Mouse (Mus musculus) adrenal gland, postnatal 14 days (tissue): ENCODE measurements at regions not wholly inside any gene's neighbourhood (a gene's known extent, or its start where the extent isn't known, plus 50 kb on each side); places are given as distances from the start of the nearest gene placed in this dataset.
A peak's percentile ranks its signal among the peaks of the same experiment; 100 is the strongest.

Experiments
- DNase-seq: peaks from one replicate; pipeline ENCODE4 v3.0.0; 2021; ENCODE audit warnings: mixed read lengths

DNA sequence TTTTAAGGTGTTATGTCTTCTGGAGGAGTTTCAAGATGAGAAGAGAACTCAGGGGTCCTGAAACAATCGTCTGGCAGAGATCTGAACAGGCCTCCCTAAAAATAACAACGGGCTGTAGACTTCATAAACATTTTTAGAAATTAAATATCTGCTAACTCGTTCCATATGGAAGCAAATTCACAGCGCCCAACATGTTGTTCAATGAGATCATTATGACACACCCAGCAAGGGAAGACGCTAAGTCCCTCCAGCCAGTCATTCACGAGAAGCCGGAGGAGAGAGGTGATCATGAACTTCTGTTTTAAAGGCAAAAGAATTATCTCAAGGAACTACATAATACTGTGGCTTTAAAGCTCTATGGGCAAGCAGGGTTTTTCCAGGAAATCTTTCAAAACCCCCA lies 334.8 kb downstream of the Efna5 start:
- DNase-seq, result no peak

DNA sequence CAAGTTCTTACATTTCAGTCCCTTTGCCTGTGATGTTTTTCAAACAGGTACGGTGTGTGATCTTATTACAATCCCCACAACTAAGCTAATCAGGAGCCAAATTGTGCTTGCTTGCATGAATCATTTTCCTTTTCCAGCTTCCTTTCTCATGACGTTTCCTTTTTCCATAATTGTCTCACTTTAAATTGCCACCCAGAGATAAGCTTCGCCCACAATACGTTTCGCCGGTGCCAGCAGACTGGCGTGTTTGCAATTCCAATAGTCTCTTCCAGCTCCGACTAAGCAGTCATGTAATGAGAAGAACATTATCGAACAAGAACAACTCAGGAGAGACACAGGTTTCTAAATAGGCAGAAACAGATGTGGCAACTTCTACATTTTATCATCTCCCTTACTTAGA lies 335.8 kb downstream of the Efna5 start:
- DNase-seq, result no peak

DNA sequence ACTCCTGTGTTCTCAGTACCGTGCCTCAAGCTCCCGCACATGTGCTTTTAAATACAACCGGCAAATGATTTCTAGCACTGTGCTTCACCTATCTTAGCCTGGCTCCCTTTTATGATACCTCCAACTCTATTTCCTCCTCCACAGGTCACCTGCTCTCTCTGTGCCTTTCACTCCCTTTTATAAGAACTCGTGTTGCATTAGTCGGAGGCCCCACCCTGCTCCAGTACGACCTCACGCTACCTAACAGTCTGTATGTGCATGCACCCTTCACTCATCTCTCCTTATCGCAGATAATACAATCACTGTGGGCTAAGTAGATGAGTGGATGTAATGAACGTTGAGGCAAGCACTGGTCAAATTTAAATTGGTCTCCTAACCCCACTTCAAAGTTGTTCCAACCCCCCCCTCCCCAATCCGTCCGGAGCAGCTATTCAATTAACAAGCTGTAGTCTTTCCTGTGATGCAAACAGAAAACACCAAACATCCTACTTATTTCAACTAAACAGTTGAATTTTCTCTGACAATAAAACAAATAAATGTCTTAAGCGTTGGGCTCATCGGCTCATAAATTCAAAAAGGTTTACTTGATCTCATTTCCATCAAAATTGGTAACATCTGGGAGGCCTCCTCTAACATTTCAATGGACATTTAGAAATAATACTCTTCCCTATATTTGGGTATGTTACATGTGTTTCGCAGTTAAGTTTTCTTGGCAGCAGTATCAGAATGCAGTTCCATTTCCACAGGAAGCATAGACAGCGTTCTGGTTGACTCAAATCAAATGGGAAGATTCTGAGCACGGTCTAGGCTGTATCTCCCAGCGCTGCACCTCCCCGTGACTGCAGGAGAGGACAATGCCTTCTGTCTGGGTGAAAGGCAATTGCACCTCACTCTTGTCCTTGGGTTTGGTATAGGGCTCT lies 337.8 kb downstream of the Efna5 start:
- no peak for DNase-seq

DNA sequence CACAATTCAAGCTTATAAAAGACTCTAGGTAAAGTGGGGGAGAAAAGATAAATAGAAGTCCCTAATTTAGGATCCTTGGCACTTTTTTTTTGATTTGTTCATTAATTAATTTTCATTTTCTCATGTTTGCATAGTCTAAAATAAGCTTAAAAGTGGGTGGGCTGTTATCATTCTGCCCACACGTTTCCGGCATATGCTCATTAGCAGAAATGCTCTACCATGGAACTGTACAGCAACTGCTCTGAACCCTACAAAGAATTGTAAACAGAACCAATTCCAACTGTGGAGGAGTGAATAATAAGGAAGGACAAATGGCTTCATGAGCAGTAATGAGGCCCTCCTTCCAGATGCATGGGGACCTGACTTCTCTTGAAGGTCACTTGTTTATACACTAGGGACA lies 351.2 kb downstream of the Efna5 start:
- no peak for DNase-seq

DNA sequence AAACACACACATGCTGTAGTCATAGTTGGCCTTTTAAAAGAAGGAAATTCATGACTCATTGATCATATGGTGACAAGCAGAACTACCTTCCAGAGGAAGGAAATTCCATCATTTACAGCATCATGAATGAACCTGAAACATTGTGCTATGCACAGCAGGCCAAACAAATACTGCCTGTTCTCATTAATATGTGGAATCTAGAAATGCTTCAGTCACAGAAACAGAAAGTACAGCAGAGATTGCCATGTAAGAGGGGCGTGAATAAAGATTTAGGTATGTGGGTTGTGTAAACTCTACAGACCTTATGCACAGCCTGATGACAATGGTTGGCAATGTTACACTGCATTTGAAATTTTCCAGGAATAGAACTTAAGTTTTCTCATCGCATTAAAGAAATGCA lies 353.6 kb downstream of the Efna5 start:
- no peak for DNase-seq

DNA sequence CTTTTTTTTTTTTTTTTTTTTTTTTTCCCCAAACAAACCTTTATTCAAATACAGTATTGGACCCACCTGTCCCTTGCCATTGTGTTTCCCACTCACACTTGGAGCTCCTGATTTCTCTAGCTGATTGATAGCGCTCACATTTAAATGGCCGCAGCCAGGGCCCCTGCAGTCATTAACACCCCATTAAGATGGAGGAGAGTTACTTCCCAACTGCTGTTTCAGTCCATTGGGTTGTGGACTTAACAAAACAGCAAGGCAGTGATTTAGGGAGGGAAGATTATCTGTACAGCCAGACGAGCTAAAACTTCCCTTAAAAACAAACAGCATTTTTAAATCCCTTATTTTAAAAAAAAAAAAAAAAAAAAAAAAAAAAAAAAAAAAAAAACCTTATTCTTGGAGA lies 367.5 kb downstream of the Efna5 start:
- DNase-seq, result no peak

DNA sequence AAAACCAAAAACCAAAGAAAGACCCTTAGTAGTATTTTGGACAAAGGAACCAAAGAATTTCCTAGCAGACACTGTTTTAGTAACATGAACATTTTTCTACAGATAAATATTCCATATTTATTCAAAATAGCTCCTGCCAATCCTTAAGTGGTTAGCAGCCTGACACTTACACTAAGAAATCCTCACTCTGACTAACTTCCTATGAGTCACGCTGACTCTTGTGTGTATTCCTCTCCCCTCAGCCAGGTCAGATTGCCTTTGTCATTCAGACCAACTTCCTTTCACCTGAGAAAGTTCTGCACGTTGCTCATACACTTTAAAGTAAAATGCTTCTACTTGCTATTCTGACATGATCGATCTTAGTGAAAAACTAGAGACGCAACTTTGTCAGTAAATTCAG lies 370.9 kb downstream of the Efna5 start:
- no peak for DNase-seq

DNA sequence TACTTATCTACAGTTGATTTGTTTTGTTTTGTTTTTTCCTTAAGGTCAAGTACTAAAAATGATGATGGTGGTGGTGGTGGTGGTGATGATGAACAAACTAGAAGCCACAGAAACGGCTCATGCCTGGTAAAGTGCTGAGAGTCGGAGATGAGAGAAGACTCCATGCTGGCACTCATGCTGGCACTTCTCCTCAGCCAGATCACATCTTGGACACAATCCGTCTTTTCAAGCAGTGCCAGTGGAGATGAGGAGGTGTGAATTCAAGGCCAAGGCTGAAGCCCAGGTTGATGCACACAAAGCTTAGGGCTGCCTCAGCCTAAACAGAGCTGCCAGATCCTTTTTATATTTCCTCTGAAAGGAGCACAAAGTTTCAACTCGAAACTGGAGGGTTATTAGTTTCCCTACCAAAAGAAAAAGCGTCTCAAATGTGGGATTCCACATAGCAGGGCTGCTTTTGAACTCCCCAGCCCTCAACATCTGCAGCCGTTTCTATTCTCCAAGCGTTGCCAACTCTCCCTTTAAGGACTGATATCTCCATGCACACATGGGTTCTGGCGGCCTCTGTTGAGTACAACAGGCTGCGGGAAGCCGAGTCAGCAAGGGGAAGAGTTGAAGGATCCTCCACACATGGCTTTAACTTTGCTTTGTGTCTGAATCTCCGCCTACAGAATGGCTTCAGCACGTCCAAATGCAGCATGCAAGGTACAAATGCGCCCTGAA lies 373.2 kb downstream of the Efna5 start:
- DNase-seq, result no peak

DNA sequence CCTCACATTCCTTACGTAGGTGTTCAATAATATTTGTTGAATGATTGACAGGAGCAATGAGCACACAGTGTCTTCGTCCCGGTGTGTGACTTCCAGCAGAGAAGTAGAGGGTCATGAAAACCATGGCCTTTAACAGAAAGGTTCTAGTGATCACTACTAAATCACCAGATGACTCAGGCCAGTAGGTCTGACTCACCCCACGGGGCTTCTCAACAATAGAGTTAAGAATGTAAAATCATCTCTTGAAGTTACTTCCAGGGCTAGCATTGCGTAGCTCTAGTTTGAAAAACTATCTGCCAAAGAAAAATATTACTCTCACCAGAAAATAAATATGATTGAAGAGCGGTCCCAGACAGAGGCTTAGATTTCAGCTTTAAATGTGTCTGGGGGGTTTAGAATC lies 376.4 kb downstream of the Efna5 start:
- DNase-seq, result no peak

DNA sequence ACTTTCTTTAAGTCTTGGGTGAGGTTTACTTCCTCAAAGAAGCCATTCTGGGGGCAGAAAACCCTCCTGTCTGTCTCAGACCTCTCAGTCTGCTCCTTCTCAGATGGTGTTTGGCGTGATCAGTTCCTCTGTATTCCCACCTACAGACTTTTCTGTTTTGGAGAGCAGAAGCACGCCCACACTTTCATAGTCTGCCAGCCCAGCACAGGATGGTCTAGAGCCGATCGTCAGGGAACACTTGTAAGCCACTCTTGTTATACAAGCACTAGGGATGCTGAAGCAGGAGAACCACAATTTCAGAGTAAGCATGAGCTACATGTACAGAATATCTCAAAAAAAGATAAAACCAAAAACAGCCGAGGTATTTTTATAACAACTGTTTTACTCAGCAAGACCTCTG lies 410.4 kb downstream of the Efna5 start:
- no peak for DNase-seq

DNA sequence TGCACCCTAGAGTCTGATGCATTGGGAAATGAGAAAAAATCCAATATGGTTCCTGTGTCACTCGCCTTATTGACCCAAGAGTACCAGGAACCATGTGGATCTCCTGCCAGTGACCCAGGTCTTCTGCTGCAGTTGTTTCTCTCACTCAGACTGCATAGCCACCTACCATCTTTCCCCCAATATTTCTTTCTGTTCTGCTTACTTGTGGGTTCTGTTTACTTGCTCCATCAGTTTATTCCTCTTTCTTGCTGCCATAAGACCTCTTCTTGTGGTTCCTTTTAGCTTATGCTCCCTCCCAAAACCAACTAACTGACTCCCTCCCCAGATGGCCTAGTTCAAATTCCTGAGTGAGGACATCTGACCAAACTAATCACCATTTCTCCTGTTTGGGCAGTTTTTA lies 411.8 kb downstream of the Efna5 start:
- no peak for DNase-seq

DNA sequence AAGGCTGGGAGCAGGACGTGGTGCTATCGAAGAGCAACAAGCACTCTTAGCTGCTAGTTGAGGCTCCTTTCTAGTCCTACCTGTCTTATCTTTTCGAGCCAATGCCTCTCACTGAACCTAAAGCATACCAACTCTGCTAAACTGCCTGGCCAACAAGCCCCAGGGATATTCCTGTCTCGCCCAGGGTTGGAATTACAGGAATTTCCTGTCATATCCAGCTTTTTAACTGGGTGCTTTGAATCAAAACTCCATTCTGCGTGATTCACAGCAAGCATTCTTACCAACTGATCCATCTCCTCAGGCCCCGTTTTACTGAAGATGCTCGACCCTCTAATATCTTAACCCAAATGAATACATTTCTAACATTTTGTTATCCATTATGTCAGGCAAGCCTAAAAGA lies 412.3 kb downstream of the Efna5 start:
- DNase-seq, result no peak

DNA sequence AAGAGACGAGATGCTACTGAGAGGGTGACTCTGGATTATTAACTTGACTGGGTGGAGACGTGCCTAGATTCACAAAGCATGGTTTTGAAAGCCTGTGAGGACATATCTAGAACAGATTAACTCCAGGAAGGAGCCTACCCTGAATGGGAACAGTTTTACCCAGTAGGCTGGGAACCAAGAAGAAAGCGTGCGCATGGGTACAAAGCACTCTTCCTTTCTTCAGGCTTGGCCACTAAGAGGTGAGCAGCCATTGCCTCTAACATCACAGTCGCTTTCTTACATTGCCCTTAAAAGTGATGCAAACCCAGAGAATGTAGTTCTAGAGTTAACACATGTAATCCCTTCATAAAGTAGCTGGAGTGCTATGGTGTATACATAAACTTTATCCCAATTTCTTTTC lies 414.0 kb downstream of the Efna5 start:
- DNase-seq, result no peak

DNA sequence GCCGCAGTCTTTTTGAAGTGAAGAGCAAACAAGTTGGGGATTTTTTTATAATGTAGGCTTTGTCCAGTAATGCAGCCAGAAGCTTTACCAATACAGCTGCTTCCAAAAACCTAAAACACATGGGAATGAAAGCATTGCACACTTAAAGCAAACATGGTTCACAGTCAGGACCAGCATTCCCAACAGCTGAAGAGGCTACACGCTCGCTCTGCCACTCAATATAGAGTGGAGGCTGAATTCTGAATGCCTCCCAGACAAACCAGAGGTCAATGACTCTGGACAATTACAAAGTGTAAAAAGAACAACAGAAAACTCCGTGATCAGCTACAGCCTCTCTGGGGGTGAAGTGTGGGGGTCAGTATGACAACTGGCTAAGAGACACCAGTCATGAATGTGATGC lies 416.1 kb downstream of the Efna5 start:
- no peak for DNase-seq

DNA sequence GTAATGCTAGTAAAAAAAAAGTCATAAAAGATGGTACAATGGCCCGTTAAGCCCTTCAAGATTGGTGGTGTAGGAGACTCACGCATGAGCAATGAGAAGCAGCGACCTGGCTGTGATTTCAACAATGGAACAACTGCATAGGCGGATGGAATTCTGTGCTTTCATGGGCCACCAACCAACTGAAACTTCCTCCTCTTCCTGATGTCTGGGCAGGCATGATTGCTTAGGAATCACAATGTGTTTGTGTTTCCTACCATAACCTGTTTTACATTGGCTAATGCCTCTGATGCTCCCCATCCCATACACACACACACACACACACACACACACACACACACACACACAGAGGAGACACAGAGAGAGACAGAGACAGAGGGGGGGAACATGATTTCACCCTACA lies 416.9 kb downstream of the Efna5 start:
- DNase-seq, result no peak

DNA sequence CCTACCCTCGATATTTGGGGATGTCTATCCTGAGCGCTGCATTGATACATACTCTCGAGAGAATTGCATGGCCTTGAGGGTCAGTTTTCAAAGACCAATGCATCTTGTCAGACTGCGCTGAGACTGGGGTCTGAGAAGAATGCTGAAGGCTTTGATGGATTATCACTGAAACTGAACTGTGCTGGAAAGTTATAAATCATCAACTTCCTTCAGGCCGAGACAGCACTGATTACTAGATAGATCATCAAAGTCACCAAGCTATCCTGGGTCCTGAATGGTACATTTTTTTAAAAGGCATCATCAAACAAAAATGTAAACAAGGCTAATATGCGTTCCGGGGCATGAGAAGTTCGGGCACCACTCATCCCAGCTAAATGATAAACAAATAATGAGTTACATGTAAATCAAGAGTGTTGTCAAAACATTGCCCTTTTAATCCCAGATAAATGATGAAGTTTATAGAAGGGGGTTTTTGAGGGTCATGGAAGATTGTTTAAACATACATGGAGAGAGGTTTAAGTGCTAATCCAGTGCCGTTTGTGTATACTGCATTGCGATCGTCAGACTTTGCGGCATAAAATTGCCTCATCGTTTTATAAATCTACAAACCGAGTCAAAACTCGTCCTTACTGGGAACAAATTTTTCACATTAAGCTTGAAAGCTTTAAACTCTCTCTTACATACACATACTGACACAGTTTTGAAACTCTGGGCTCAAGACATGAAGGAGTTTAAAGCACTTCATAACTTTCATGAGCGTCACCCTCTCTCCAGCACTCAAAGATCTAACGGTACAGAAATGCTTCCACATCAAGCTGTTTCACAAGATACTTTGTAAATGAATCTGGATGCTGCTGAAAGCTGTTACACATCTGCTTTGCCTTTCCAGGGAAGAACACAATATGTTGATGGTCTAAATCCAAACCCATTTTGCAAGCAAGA lies 419.5 kb downstream of the Efna5 start:
- DNase-seq, result no peak

DNA sequence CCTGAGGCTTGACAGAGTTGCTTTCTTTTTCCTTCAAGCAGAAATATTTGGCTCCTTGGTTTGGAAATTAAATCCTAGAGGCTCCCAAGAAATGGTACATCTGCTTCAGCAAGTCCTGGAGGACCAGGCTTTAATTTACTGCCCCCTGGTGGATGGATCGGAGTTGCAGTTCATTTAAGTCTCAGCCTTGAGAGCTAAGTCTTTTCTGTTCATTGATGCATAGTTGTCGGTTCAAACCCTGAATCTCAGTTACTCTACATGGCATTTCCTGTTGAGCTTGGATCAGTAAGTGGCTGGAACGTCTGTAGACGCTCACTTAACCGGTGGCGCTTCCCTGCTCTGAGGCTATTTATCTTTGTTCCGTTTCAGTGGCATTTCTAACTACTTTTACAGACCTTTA lies 422.2 kb downstream of the Efna5 start:
- peak; percentile 84 for DNase-seq

DNA sequence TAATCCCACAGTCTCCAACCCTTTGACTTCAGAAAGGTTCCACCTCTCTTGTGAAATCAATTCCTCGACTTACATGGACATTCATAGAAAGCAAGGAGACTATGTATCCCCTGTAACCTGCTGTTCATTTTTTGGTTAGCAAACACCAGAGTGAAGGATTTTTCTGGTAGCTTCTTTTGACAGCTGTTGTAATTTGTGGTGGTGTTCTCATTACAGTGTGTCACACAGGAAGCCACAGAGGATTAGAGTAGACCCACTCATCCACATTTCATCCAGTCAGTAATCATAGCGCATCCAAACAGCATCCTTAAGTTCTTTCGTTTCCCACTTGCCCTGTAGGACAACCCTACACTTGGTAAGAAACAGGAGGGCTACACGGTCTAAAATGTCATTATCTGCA lies 443.1 kb downstream of the Efna5 start:
- no peak for DNase-seq

DNA sequence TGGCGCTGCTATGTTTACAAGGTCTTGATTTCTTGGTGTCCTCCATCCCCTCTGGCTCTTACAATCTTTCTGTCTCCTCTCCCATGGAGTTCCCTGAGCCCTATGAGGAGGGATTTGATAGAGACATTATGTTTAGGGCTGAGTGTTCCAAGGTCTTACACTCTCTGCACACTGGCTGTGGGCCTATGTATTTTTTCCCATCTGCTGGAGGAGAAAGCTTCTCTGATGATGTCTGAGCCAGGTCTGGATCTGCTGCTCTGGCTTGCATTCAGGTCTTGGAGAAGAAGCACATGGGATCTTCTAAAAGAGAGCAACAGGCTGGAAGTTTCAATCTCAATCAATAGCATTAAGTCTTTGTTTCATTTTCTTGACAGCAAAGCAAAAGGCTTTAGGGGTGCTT lies 445.1 kb downstream of the Efna5 start:
- no peak for DNase-seq

DNA sequence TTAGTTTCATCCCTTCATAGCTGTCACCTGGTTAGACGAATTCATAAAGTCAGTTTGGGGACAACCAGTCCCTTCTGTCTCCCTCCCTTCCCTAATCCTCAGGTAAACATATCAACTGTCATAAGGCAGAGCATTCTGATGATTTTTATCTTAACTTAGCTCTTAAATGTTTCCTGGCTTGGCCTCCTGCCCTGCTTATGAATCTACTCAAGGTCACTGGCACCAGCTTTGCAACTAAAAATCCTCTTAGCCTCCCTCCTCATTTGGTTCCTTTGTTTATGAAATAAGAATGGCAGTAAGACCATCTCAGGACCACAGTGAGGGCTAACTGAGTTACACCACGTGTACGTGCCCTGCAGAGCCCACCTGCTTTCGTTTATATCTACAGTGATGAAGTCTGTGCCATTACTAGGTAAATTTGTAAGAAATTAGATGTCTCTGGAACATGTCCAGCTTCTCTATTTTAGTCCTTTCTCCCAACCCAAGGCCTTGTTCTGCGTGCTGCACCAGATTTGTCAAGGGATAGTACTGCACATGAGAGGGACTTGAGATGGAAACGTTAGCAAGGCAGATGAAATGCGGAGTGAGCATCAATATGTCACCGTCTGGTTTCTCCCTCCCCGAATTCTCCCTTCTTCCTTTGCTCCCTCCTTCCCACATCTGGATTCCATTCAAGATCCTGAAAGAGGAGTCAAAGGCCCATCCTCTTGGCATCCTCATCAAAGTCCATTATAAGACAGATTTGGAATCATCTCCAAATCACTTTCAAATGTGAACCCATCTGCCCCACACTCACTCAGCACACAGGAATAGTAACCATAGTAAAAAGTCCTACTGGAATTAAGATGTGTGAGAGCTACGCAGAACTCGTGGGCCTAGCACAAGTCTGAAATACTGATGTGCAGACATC lies 457.4 kb downstream of the Efna5 start:
- peak; percentile 65 for DNase-seq

DNA sequence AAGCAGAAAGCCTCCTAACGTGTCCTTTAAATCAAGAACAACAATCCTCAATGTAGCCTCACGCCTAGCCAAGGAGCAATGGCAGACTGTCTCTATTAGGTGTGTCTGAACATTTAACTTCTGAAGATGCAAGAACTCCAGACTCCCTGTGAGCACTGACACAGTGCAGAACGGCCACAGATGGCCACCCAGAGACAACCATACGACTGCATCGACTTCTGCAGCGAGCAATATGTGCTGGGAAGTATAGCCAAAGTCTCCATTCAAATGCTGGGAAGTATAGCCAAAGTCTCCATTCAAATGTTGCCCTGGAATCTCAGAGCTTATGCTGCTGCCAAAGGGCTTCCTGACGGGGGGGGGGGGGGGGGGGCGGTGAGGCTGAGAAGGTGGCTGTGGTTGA lies 463.5 kb downstream of the Efna5 start:
- no peak for DNase-seq

DNA sequence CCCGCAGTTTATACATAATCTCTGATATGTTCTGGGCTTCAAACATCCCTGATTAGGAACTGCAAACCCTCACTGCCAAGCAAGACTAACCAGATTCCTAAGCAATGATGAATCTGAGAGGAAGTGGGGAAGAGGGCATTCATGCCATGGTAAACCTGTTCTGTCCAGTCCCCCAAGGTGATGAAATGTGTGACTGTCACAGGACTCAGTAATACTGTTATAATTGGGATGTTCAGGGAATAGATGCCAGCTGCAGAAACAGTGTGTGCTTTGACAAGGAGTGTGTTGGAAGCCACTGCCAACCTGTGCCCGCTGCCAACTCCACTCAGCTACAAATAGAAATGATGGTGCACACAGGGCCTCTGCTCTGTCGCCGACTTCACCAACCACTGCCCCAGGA lies 466.0 kb downstream of the Efna5 start:
- DNase-seq, result peak; percentile 25
